Mouse (Mus musculus) kidney, adult 10 weeks (tissue): ENCODE data around the gene Tagln2. TPM values are rescaled to one million over a fixed set of nuclear protein-coding genes. Genes with fewer than 3 reads are reported as not detected.

Experiments
- polyA plus RNA-seq: library from polyadenylated mRNA; stranded (reverse); fragments of 350-450 nt; fragmentation: Illumina TruSeq; extraction: RNeasy Lipid Tissue Mini Kit (QIAGEN cat#74804); gene quantifications from one replicate; pipeline ENCODE4 v1.2.3, GENCODE M21; 2014; ENCODE audit warnings: low read depth, low replicate concordance

Tagln2 gene
- 26.8 TPM for polyA plus RNA-seq

DNA sequence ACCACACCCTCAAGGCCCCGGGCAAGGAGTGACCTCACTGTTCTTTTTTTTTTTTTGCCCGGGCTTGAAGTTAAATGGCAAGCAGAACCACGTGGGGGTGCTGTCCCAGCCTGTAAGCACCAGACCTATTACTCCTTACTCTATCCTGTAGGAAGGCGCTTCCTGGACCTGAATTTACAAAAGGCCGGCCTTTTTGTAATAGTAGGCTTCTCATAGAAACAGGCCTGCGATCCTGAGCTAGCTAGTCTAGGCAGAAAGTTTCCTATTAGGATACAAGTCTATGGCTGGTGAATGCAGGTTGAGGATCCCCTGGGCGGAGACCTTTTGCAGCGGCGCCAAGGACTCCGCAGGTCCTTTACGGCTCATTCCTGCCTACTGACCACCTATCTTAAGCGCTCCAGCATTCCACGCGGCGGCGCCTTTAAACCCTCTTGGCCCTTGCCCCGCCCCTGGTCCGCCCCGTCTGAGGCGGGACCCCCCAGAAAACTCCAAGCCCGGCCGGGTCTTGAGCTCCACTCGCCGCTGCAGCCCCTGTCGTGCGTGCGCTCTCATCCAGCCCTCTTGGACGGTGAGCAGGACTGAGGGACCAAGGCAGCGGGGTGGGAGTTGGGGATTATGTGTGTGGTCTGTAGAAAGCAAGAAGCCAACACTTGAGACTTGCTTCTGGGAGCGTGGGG lies at the start of gene Tagln2:
Tagln2 (plus strand) TSS at position 283 of the 677 bp plus-strand sequence.

DNA sequence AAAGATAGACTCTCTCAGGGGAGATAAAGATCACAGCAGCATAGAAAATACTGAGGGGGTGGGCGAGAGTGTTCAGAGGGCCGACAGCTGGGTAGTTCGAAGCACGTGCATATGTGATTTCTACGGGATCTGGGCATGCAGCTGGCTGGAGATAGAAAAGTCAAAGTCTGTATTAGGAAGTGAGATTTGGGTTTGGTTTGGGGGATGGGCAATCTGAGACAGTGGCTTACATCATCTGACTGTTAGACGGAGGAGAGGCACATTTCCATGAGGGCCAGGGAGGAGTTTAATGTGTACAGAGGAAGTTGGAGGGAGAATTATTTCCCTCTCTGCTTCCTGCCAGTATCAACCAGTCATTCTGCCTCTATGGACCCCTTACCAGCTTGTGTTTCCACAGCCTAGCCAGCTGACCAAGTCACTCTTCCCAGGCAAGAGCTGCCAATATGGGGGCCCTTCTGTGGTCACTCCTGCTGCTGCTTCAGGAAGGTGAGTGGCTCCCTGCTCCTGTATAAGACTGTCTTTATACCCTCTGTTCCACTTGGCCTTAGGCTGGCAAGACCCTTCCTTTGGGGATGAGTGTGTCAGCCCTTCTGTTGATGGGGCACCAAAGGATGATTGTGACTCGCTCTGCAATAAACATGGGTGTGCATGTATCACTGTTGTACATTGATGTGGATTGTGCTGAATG lies 24.6 kb upstream of the Tagln2 start, which contains the start of gene Slamf9:
Slamf9 (plus strand) TSS at position 305 of the 688 bp plus-strand sequence.

DNA sequence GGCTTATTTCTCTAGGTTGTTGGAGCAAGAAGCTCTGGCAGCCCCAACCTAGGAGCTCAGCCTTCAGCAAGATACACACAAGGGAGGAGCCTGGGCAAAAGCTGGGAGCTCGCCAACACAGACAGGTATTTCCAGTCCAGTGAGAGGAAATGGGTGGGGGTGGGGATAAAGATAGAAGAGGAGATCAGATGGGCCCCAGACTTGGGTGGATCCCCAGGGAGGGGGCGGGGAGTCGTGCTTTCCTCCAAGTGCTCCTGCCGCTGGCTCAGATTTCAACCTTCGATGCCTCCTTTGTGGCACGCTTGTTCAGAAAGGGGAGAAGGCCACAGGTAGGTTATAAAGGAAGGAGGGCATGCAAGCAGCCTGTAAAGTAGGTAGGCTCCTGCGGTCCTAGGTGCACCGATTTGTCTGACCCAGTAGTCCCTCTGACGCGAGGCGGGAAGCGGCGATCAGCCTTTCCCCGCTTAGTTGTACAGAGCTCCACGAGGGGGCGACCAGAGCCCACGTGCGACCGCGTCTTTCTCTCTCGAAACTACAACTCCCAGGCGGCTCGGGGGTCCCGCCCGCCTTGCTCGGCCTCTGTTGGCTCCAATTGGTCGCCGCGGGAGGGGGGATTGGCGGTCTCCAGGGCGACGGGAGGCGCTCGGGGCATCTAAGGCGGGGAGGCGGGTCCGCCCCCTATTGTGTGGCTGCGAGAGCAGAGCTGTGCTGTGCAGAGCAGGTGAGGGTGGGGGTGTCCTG lies 18.1 kb upstream of the Tagln2 start, which contains the start of gene Igsf9:
Igsf9 (plus strand) TSS at position 249 of the 741 bp plus-strand sequence.

DNA sequence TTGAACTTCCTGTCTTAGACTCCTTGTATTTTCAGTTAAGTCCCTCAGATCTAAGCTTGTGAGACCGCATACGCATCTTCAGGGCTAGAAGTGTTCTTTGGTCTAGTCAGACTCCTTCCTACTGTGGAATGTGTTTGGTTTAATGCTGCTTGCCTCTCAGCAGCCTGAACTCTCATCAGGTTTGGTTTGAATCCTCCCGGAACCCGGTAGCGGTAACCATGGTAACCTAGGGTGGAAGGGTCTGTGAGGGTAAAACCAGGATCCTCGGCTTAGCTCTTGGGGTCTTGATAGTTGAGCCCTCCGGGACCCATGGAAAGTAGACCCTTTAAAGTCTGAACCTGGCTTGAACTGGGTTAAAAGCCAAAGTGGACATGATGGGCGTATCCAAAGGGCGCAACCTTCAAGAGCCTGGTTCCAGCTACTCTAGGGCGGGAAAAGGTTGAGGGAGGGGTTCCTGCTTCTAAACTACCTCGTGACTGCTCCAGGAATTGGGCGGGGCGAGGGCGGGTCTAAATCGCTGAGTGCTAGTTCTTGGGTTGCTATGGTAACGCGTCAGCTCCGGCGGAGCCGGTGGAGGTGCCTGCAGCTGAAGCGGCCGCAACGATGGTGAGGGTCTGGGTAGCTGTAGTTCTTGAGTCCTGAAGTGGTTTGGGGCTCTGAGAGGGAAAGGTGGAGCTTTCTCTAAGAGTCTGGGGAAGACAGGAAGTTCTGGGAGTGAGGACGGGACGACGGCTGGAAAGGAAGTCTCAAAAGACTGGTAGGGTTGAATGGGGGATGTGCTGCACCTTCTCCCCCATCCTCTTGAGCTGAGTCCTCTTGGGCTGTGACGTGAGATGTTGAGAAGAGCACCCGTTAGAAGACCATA lies 21.0 kb downstream of the Tagln2 start, which contains the start of gene Cfap45:
Cfap45 (plus strand) TSS at position 226 of the 865 bp plus-strand sequence.

DNA sequence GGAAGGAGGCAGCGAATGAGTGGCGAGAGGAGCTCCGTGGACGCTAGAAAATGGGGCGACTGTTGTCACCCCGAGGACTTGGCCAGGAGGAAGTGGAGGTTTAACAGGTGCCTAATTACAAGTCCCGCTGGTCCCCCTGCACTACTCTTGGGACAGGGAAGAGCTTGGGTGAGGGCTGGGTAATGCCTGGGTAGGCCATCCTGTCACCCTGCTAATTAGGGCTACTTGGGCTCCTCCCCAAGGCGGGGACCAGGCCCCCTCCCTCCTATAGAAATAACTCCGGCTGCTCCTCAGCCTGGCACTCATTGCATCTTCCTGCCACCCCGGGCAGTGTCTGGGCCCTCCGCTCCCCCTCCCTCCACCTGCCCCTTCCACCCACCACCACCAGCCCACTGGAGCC lies 55.8 kb downstream of the Tagln2 start, which contains the start of gene Vsig8:
Vsig8 (plus strand) TSS at position 301 of the 400 bp plus-strand sequence.

Other genes starting within 250 kb of the Tagln2 start
- not detected for gene Atp1a4, start 241.6 kb upstream of the Tagln2 start, polyA plus RNA-seq
- gene Igsf8, start 238.4 kb upstream of the Tagln2 start, polyA plus RNA-seq, result not detected
- gene Atp1a2, start 202.0 kb upstream of the Tagln2 start, polyA plus RNA-seq, result 1.3 TPM
- not detected for gene Kcnj9, start 170.7 kb upstream of the Tagln2 start, polyA plus RNA-seq
- gene Kcnj10, start 158.8 kb upstream of the Tagln2 start, polyA plus RNA-seq, result 64.0 TPM
- 13.3 TPM for gene Pigm, start 123.5 kb upstream of the Tagln2 start, polyA plus RNA-seq
- 6.0 TPM for gene Slamf9, start 24.7 kb upstream of the Tagln2 start, polyA plus RNA-seq
- 0.40 TPM for gene Igsf9, start 18.3 kb upstream of the Tagln2 start, polyA plus RNA-seq
- gene Cfap45, start 20.8 kb downstream of the Tagln2 start, polyA plus RNA-seq, result not detected
- gene Vsig8, start 55.9 kb downstream of the Tagln2 start, polyA plus RNA-seq, result not detected
- gene Slamf8, start 90.5 kb downstream of the Tagln2 start, polyA plus RNA-seq, result 0.28 TPM
- not detected for gene Fcrl6, start 102.5 kb downstream of the Tagln2 start, polyA plus RNA-seq
- gene Dusp23, start 132.9 kb downstream of the Tagln2 start, polyA plus RNA-seq, result 3.6 TPM
- 0.53 TPM for gene Crp, start 198.0 kb downstream of the Tagln2 start, polyA plus RNA-seq